Mouse (Mus musculus): ENCODE data around the gene Cercam. TPM values are rescaled to one million over a fixed set of nuclear protein-coding genes. Genes with fewer than 3 reads are reported as not detected.

Gene Cercam
- 39.1 and 42.5 TPM in 2 replicates for polyA plus RNA-seq (2016; fragmentation: Nextera tagmentation; extraction: Ambion mirVana)

- H3K4me3 ChIP-seq = peak within 1 kb of the TSS; percentile 62
- no peaks in the 10 kb centered on the region for H3K9me3 ChIP-seq (replicated peaks)
- peak; percentile 91 for DNase-seq (ENCODE audit: low spot score)
- peaks cover 10% of the 10 kb centered on the region; the same call in 1 of the 2 replicates for H3K27me3 ChIP-seq (ENCODE audit: low read depth, poor library complexity, severe bottlenecking)
- peak within 1 kb of the TSS; percentile 91 for H3K27ac ChIP-seq (replicated peaks)
- under 1% methylated on average over 44 of the region's 44 CpGs for WGBS
- H3K4me1 ChIP-seq = peaks cover 42% of the 10 kb centered on the region
- H3K36me3 ChIP-seq = peaks cover 33% of the 10 kb centered on the region
Measured at GRCm38 (mm10) chr2:29868949-29869645, at the start of gene Cercam. Gene Cercam (plus strand): TSS chr2:29869164.

DNA sequence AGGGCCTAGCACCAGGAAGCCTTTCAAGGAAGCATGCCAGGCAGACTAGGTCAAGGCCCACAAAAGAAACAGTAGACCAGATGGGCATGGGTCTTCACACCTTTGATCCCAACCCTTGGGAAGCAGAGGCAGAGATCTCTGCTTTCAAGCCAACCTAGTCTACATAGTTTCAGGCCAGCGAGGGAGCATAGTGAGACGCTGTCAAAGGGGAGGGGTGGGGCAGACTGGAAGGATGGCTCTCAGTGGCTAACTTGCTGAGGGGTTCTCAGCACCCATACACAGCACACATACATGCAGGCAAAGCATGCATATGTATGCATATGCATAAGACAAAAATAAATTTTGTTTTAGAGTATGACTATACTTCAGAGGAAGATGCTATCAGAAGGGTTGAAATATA, 49.6 kb upstream of the Cercam start:
- WGBS = 4% methylated on average over 2 of the region's 2 CpGs
- Histone ChIP-seq H3K4me3 (peak overlapping the region; percentile 47), H3K27ac (replicated peaks) (peak overlapping the region; percentile 92), H3K4me1 (peaks cover 46% of the 10 kb centered on the region), H3K36me3 (peaks cover 27% of the 10 kb centered on the region), H3K9me3 (replicated peaks) (no peaks in the 10 kb centered on the region), H3K27me3 (ENCODE audit: low read depth, poor library complexity, severe bottlenecking) (peaks cover 16% of the 10 kb centered on the region; the same call in 1 of the 2 replicates)
- no peak for DNase-seq (ENCODE audit: low spot score)

DNA sequence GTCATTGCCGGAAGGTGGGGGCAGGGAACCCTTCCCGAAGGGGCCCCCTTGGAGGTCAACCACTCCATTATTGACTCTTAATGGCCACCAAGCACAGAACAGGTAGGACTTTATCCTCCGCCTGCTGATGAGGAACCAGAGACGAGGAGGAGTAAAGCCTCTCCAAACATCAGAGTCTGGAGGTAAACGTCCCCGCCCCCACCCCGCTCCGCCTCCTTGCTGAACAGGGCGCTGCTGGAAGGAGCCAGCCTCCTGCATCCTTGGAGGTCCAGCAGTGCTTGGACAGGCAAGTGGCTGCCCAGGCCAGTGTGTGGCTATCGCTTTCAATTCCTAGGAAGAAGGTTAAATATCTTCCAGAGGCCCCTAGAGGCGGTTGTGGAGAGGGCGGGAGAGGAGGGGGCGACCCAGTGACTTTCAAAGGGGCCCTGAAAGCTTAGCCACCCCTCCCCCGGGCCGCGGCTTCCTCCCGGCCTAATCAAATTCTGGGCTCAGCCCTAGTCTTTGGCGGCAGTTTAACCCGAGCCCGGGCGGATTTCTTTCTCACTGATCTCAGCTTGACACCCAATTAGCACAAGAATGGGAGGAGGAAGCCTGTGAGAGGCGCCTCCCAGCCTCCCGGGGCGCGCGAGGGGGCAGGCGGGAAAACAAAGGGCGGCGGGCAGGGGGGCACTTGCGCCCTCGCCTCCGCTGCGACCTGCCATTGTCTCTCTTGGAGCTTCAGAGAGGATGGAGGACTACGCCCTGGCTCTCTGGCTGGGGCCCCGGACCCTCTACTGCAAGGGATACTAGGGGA, 48.7 kb upstream of the Cercam start, which contains the start of gene Urm1:
Gene Urm1, plus strand, starts transcription at position 51 of the 793 bp plus-strand sequence.
- DNase-seq (ENCODE audit: low spot score) = peak; percentile 97
- H3K4me1 ChIP-seq = peaks cover 46% of the 10 kb centered on the region
- peaks cover 24% of the 10 kb centered on the region for H3K36me3 ChIP-seq
- peak within 1 kb of the TSS; percentile 47 for H3K4me3 ChIP-seq
- no peaks in the 10 kb centered on the region; the same call in 1 of the 2 replicates for H3K9me3 ChIP-seq (replicated peaks)
- under 1% methylated on average over 35 of the region's 35 CpGs for WGBS
- H3K27me3 ChIP-seq (ENCODE audit: low read depth, poor library complexity, severe bottlenecking) = peaks cover 16% of the 10 kb centered on the region; the same call in 1 of the 2 replicates
- H3K27ac ChIP-seq (replicated peaks) = peak within 1 kb of the TSS; percentile 92

GRCm38 (mm10) chr2:29826318-29826925, 42.5 kb upstream of the Cercam start:
- DNase-seq (ENCODE audit: low spot score) = no peak
- 19% methylated on average over 11 of the region's 11 CpGs for WGBS
- peak overlapping the region; percentile 91 for H3K27ac ChIP-seq (replicated peaks)
- H3K27me3 ChIP-seq (ENCODE audit: low read depth, poor library complexity, severe bottlenecking) = no peaks in the 10 kb centered on the region
- H3K9me3 ChIP-seq (replicated peaks) = no peaks in the 10 kb centered on the region; the same call in 1 of the 2 replicates
- H3K4me3 ChIP-seq = peak overlapping the region; percentile 78
- H3K4me1 ChIP-seq = peaks cover 25% of the 10 kb centered on the region
- peaks cover 24% of the 10 kb centered on the region for H3K36me3 ChIP-seq

DNA sequence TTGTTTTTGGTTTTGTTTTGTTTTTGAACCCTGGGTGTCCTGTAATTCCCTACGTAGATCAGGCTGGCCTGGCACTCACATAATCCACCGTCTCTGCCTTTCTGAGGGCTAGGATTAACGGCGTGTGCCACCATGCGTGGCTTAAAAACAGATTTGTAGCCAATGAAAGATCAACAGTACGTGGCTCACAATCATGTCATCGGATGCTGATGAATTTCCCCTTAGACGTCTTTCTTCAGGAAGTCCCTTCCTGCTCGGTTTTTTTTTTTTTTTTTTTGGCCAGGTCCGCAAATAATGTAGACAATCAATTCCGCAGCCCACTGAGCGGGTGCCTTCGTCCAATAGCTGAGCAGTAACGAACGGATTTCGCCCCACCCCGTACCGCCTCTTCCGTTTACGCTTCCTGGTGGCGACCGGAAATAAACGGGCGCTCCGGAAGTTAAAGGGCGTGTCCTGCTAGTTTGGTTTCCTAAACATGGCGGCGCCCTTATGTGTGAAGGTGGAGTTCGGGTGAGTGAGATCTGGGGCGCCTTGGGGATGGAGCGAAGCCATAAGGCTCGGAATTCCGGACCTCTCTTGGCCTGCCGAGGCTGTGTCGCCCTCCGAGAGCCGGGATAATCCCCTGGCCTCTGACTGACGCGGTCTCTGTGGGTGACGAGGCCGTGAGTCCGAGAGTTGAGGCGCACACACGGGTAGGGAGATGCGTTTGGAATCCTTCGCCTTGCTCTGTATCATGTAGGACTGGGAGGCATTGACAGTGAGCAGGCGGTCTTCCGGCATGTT, 41.8 kb upstream of the Cercam start:
- peak overlapping the region; percentile 78 for H3K4me3 ChIP-seq
- H3K9me3 ChIP-seq (replicated peaks) = no peaks in the 10 kb centered on the region; the same call in 1 of the 2 replicates
- peaks cover 30% of the 10 kb centered on the region for H3K36me3 ChIP-seq
- under 1% methylated on average over 48 of the region's 48 CpGs for WGBS
- peak; percentile 96 for DNase-seq (ENCODE audit: low spot score)
- peaks cover 23% of the 10 kb centered on the region for H3K4me1 ChIP-seq
- H3K27me3 ChIP-seq (ENCODE audit: low read depth, poor library complexity, severe bottlenecking) = no peaks in the 10 kb centered on the region
- peak overlapping the region; percentile 91 for H3K27ac ChIP-seq (replicated peaks)

GRCm38 (mm10) chr2:29827709-29828024, 41.3 kb upstream of the Cercam start:
- Histone ChIP-seq H3K4me3 (peak overlapping the region; percentile 78), H3K36me3 (peaks cover 33% of the 10 kb centered on the region), H3K27me3 (ENCODE audit: low read depth, poor library complexity, severe bottlenecking) (no peaks in the 10 kb centered on the region; the same call in 1 of the 2 replicates), H3K9me3 (replicated peaks) (no peaks in the 10 kb centered on the region; the same call in 1 of the 2 replicates), H3K27ac (replicated peaks) (peak overlapping the region; percentile 91), H3K4me1 (peaks cover 23% of the 10 kb centered on the region)
- WGBS = 5% methylated on average over 12 of the region's 12 CpGs
- DNase-seq (ENCODE audit: low spot score) = no peak

GRCm38 (mm10) chr2:29831106-29831505, 37.9 kb upstream of the Cercam start:
- Histone ChIP-seq H3K27ac (replicated peaks) (no peak overlapping the region), H3K36me3 (peaks cover 36% of the 10 kb centered on the region), H3K4me3 (no peak overlapping the region), H3K4me1 (peaks cover 42% of the 10 kb centered on the region), H3K27me3 (ENCODE audit: low read depth, poor library complexity, severe bottlenecking) (peaks cover 4% of the 10 kb centered on the region; the same call in 1 of the 2 replicates), H3K9me3 (replicated peaks) (no peaks in the 10 kb centered on the region)
- DNase-seq (ENCODE audit: low spot score) = no peak
- WGBS = 88% methylated on average over 4 of the region's 4 CpGs

DNA sequence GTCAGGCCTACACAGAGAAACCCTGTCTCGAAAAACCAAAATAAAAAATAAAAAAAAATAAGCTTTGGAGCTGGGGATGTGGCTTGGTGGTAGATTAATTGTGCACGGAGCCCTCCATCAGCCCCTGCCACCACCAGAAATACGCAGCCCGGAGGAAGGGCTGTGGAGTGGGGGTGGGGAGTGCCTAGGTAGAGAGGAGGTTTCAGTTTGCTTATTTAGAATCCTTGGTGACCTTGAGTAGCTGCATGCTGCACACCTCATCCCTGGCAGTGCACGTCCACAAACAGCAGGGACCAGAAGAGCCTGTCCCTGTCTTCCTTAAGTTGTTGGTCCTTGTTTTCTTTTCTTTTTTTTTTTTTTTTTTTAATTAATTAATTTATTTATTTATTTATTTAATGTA, 35.2 kb upstream of the Cercam start:
- Histone ChIP-seq H3K36me3 (peaks cover 45% of the 10 kb centered on the region), H3K27ac (replicated peaks) (peak overlapping the region; percentile 61; the same call in 1 of the 2 replicates), H3K9me3 (replicated peaks) (no peaks in the 10 kb centered on the region), H3K27me3 (ENCODE audit: low read depth, poor library complexity, severe bottlenecking) (peaks cover 23% of the 10 kb centered on the region), H3K4me3 (no peak overlapping the region), H3K4me1 (peaks cover 50% of the 10 kb centered on the region)
- 94% methylated on average over 5 of the region's 5 CpGs for WGBS
- DNase-seq (ENCODE audit: low spot score) = no peak

- no peaks in the 10 kb centered on the region for H3K9me3 ChIP-seq (replicated peaks)
- H3K27ac ChIP-seq (replicated peaks) = peak overlapping the region; percentile 89
- peak; percentile 73 for DNase-seq (ENCODE audit: low spot score)
- H3K36me3 ChIP-seq = peaks cover 42% of the 10 kb centered on the region
- peaks cover 65% of the 10 kb centered on the region for H3K4me1 ChIP-seq
- peak overlapping the region; percentile 28 for H3K4me3 ChIP-seq
- peaks cover 23% of the 10 kb centered on the region for H3K27me3 ChIP-seq (ENCODE audit: low read depth, poor library complexity, severe bottlenecking)
- 17% methylated on average over 2 of the region's 2 CpGs for WGBS
Measured at GRCm38 (mm10) chr2:29835391-29835899, 33.5 kb upstream of the Cercam start.

GRCm38 (mm10) chr2:29839460-29839859, 29.5 kb upstream of the Cercam start:
- peaks cover 98% of the 10 kb centered on the region for H3K4me1 ChIP-seq
- peak overlapping the region; percentile 89 for H3K27ac ChIP-seq (replicated peaks)
- no peaks in the 10 kb centered on the region for H3K9me3 ChIP-seq (replicated peaks)
- H3K36me3 ChIP-seq = peaks cover 54% of the 10 kb centered on the region
- H3K4me3 ChIP-seq = peak overlapping the region; percentile 27
- WGBS = 15% methylated on average over 4 of the region's 4 CpGs
- DNase-seq (ENCODE audit: low spot score) = peak; percentile 91
- peaks cover 47% of the 10 kb centered on the region for H3K27me3 ChIP-seq (ENCODE audit: low read depth, poor library complexity, severe bottlenecking)

GRCm38 (mm10) chr2:29843231-29844105, 25.5 kb upstream of the Cercam start:
- peaks cover 51% of the 10 kb centered on the region for H3K36me3 ChIP-seq

More at GRCm38 (mm10) chr2:29843231-29844105, 25.5 kb upstream of the Cercam start:
- Histone ChIP-seq H3K27me3 (ENCODE audit: low read depth, poor library complexity, severe bottlenecking) (peaks cover 66% of the 10 kb centered on the region), H3K9me3 (replicated peaks) (no peaks in the 10 kb centered on the region), H3K27ac (replicated peaks) (peak overlapping the region; percentile 100), H3K4me1 (peaks cover 98% of the 10 kb centered on the region), H3K4me3 (peak overlapping the region; percentile 94)
- DNase-seq (ENCODE audit: low spot score) = peak; percentile 68
- WGBS = 38% methylated on average over 9 of the region's 9 CpGs

All from midbrain, embryonic 10.5 days (tissue).